Mouse (Mus musculus): ENCODE results near the gene Mpig6b. TPM values are rescaled to one million over a fixed set of nuclear protein-coding genes. Genes with fewer than 3 reads are reported as not detected.

The Mpig6b gene
- polyA plus RNA-seq, 1 experiment: 53.5 TPM

- H3K4me3 ChIP-seq (replicated peaks): no peak overlapping the region
- peaks cover 98% of the 10 kb centered on the region for H3K4me1 ChIP-seq
- H3K36me3 ChIP-seq (replicated peaks; ENCODE audit: low read length): peaks cover 51% of the 10 kb centered on the region
- H3K9me3 ChIP-seq: no peaks in the 10 kb centered on the region
- TF ChIP-seq GATA1 (IDR thresholded peaks at IDR 0.05; ENCODE audit: borderline replicate concordance, low read length): no peak
- TF ChIP-seq FLI1 (IDR thresholded peaks at IDR 0.05; ENCODE audit: low read length): no peak
- H3K27me3 ChIP-seq (replicated peaks): peaks cover 2% of the 10 kb centered on the region
Measured at GRCm38 (mm10) chr17:35028315-35028714, 37.7 kb downstream of the Mpig6b start.

- peaks cover 51% of the 10 kb centered on the region for H3K36me3 ChIP-seq (replicated peaks; ENCODE audit: low read length)
- peaks cover 2% of the 10 kb centered on the region for H3K27me3 ChIP-seq (replicated peaks)
- no peak for TF ChIP-seq FLI1 (IDR thresholded peaks at IDR 0.05; ENCODE audit: low read length)
- TF ChIP-seq GATA1 (IDR thresholded peaks at IDR 0.05; ENCODE audit: borderline replicate concordance, low read length): no peak
- H3K4me1 ChIP-seq: peaks cover 98% of the 10 kb centered on the region
- peak within 1 kb of the TSS; percentile 38 for H3K4me3 ChIP-seq (replicated peaks)
- H3K9me3 ChIP-seq: no peaks in the 10 kb centered on the region
Measured at GRCm38 (mm10) chr17:35027277-35028068, 38.5 kb downstream of the Mpig6b start, which contains the start of gene Sapcd1. Gene Sapcd1, minus strand, starts transcription at chr17:35028016.

GRCm38 (mm10) chr17:35026206-35026605 lies 39.8 kb downstream of the Mpig6b start:
- peaks cover 2% of the 10 kb centered on the region for H3K27me3 ChIP-seq (replicated peaks)
- TF ChIP-seq FLI1 (IDR thresholded peaks at IDR 0.05; ENCODE audit: low read length) (no peak), GATA1 (IDR thresholded peaks at IDR 0.05; ENCODE audit: borderline replicate concordance, low read length) (no peak)
- peaks cover 98% of the 10 kb centered on the region for H3K4me1 ChIP-seq
- no peak overlapping the region for H3K4me3 ChIP-seq (replicated peaks)
- H3K9me3 ChIP-seq: no peaks in the 10 kb centered on the region
- H3K36me3 ChIP-seq (replicated peaks; ENCODE audit: low read length): peaks cover 46% of the 10 kb centered on the region

GRCm38 (mm10) chr17:35024691-35025488 lies 41.1 kb downstream of the Mpig6b start:
- Histone ChIP-seq H3K4me1 (peaks cover 98% of the 10 kb centered on the region), H3K4me3 (replicated peaks) (peak overlapping the region; percentile 76), H3K27me3 (replicated peaks) (peaks cover 5% of the 10 kb centered on the region), H3K9me3 (no peaks in the 10 kb centered on the region), H3K36me3 (replicated peaks; ENCODE audit: low read length) (peaks cover 33% of the 10 kb centered on the region)
- no peak for TF ChIP-seq FLI1 (IDR thresholded peaks at IDR 0.05; ENCODE audit: low read length)
- no peak for TF ChIP-seq GATA1 (IDR thresholded peaks at IDR 0.05; ENCODE audit: borderline replicate concordance, low read length)

GRCm38 (mm10) chr17:35024261-35024660 lies 41.7 kb downstream of the Mpig6b start:
- H3K4me3 ChIP-seq (replicated peaks): peak overlapping the region; percentile 48
- H3K4me1 ChIP-seq: peaks cover 94% of the 10 kb centered on the region
- no peak for TF ChIP-seq GATA1 (IDR thresholded peaks at IDR 0.05; ENCODE audit: borderline replicate concordance, low read length)
- no peak for TF ChIP-seq FLI1 (IDR thresholded peaks at IDR 0.05; ENCODE audit: low read length)
- H3K27me3 ChIP-seq (replicated peaks): peaks cover 10% of the 10 kb centered on the region
- peaks cover 27% of the 10 kb centered on the region for H3K36me3 ChIP-seq (replicated peaks; ENCODE audit: low read length)
- no peaks in the 10 kb centered on the region for H3K9me3 ChIP-seq

GRCm38 (mm10) chr17:35023756-35024155 lies 42.2 kb downstream of the Mpig6b start:
- H3K27me3 ChIP-seq (replicated peaks): peaks cover 10% of the 10 kb centered on the region
- H3K4me3 ChIP-seq (replicated peaks): peak overlapping the region; percentile 80
- peaks cover 22% of the 10 kb centered on the region for H3K36me3 ChIP-seq (replicated peaks; ENCODE audit: low read length)
- peaks cover 89% of the 10 kb centered on the region for H3K4me1 ChIP-seq
- TF ChIP-seq GATA1 (IDR thresholded peaks at IDR 0.05; ENCODE audit: borderline replicate concordance, low read length) (no peak), FLI1 (IDR thresholded peaks at IDR 0.05; ENCODE audit: low read length) (no peak)
- no peaks in the 10 kb centered on the region for H3K9me3 ChIP-seq

GRCm38 (mm10) chr17:35023221-35023620 lies 42.8 kb downstream of the Mpig6b start:
- peaks cover 17% of the 10 kb centered on the region for H3K36me3 ChIP-seq (replicated peaks; ENCODE audit: low read length)
- peaks cover 86% of the 10 kb centered on the region for H3K4me1 ChIP-seq
- H3K9me3 ChIP-seq: no peaks in the 10 kb centered on the region
- peaks cover 11% of the 10 kb centered on the region for H3K27me3 ChIP-seq (replicated peaks)
- TF ChIP-seq GATA1 (IDR thresholded peaks at IDR 0.05; ENCODE audit: borderline replicate concordance, low read length): no peak
- no peak for TF ChIP-seq FLI1 (IDR thresholded peaks at IDR 0.05; ENCODE audit: low read length)
- H3K4me3 ChIP-seq (replicated peaks): peak overlapping the region; percentile 80

- H3K36me3 ChIP-seq (replicated peaks; ENCODE audit: low read length): peaks cover 11% of the 10 kb centered on the region
- H3K4me3 ChIP-seq (replicated peaks): no peak overlapping the region
- TF ChIP-seq FLI1 (IDR thresholded peaks at IDR 0.05; ENCODE audit: low read length): no peak
- no peak for TF ChIP-seq GATA1 (IDR thresholded peaks at IDR 0.05; ENCODE audit: borderline replicate concordance, low read length)
- H3K27me3 ChIP-seq (replicated peaks): peaks cover 14% of the 10 kb centered on the region
- H3K4me1 ChIP-seq: peaks cover 86% of the 10 kb centered on the region
- H3K9me3 ChIP-seq: no peaks in the 10 kb centered on the region
Measured at GRCm38 (mm10) chr17:35022541-35023060, 43.4 kb downstream of the Mpig6b start.

- H3K36me3 ChIP-seq (replicated peaks; ENCODE audit: low read length): peaks cover 12% of the 10 kb centered on the region
- peaks cover 15% of the 10 kb centered on the region for H3K27me3 ChIP-seq (replicated peaks)
- TF ChIP-seq FLI1 (IDR thresholded peaks at IDR 0.05; ENCODE audit: low read length): no peak
- TF ChIP-seq GATA1 (IDR thresholded peaks at IDR 0.05; ENCODE audit: borderline replicate concordance, low read length): peak; percentile 80; the same call in 2 of the 3 replicates
- H3K4me3 ChIP-seq (replicated peaks): peak overlapping the region; percentile 53
- H3K9me3 ChIP-seq: no peaks in the 10 kb centered on the region
- H3K4me1 ChIP-seq: peaks cover 84% of the 10 kb centered on the region
Measured at GRCm38 (mm10) chr17:35021842-35022477, 44.0 kb downstream of the Mpig6b start.

All from megakaryocyte, embryonic 14.5 days (primary cell).